Mouse (Mus musculus): ENCODE results near the gene Peak1. TPM values are rescaled to one million over a fixed set of nuclear protein-coding genes. Genes with fewer than 3 reads are reported as not detected.
A peak's percentile ranks its signal among the peaks of the same experiment; 100 is the strongest.

Gene Peak1
- total and polyA plus RNA-seq, 3 experiments = 2.8 to 11.7 TPM; not detected in 1

DNA sequence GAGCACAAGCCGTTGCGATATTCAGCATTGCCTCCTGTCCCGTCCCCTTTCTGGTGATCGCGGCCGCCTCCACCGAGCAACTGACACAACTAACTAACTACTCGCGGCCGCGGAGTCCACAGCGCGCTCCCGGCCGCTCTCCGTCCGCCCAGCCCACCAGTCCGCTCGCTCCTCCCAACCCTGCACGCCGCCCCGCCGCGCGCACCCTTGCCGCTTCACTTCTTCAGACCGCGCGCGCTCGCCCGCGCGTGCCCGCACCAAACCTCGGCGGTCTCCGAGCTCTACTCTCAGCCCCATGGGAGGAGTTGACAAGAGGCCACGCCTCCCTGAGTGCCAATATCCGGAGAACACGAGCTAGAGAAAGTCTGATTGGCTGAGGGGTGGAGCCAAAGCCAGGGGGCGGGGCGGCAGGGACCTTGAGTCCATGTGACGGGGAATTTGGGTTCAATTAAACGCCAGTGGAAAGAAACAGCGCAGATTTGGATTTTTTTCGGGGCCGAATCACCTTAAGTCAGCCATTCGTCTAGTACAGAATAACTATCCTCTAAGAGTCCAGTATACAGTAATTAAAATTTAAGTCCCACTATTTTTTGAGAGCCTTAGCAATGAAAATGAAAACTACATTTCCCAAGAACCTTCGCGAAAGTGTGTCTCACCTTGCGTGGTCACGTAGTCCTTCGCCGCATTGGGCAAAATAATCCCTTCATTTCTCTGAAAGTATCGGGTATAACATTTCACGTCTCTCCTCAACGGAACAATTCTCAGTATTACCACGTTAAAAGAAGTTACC, at the start of gene Peak1, which contains the start of gene Hmg20a (continued):
- TF ChIP-seq ETS1 (IDR thresholded peaks at IDR 0.05; ENCODE audit: low read depth, low read length) (no peak), ELF1 (IDR thresholded peaks at IDR 0.05; ENCODE audit: low read depth, low read length) (0 out of 2 replicates have a peak, but pooled peaks have one; percentile 16), ZKSCAN1 (IDR thresholded peaks at IDR 0.05; ENCODE audit: low read depth, low read length) (no peak), MYB (IDR thresholded peaks at IDR 0.05; ENCODE audit: low read depth, low read length) (no peak)

DNA sequence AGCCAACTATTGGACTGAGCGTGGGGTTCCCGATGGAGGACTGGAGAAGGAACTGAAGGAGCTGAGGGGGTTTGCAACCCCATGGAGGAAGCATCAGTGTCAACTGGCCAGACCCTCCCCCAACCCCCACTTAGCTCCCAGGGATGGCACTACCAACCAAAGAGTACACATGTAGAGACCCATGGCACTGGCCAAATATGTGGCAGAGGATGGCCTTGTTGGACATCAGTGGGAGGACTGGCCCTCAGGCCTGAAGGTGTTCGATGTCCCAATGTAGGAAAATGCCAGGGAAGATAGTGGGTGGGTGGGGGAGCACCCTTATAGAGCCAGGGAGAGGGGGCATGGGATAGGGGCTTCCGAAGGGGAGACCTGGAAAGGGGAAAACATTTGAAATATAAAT, 48.4 kb upstream of the Peak1 start:
- no peaks in the 10 kb centered on the region for H3K27me3 ChIP-seq (ENCODE audit: control insufficient read depth in 1 of 2, insufficient read depth in 2 of 2, low read length in 2 of 2)
- DNase-seq (ENCODE audit: low read depth, low spot score) = no peak
- no peaks in the 10 kb centered on the region for H3K36me3 ChIP-seq (ENCODE audit: control insufficient read depth in 1 of 2, insufficient read depth in 2 of 2, low read length in 2 of 2)

DNA sequence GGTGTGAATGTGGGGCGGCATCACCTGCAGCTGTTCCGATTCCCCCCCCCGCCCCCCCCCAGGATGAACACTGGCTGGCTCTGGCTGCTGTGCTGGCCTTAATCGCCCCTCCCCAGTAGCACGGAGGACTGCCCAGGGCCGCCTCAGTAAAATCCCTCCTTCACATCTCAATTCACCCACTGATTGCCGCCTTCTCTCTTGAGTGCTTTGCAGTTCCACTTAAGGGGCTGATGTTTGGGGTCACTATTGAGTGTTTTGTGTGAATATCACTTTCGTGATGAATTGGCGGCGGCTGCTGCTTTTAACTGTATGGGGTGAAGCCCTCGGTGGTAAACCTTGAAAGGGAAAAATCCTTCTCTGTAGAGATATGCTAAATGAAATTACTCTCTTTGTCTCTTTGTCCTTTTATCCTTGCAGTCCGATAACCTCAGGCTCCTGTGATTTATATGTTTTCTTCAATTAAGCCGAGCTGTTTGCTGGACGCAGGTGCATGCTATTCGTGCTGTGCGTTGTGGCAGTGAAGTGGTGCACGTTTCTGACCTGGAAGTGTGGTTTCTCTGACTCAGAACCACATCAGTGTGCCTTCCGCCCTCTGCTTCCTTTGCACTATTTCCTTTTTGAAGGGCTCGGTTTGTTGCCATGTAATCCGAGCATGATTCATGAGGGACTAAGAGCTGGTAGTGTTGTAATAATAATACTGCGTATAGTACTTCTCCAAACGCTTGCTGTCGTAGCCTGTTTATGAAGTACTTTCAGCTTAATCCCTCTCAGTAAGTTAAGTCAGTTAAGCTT, 47.2 kb upstream of the Peak1 start:
- H3K27me3 ChIP-seq (ENCODE audit: control insufficient read depth in 1 of 2, insufficient read depth in 2 of 2, low read length in 2 of 2) = no peaks in the 10 kb centered on the region
- H3K36me3 ChIP-seq (ENCODE audit: control insufficient read depth in 1 of 2, insufficient read depth in 2 of 2, low read length in 2 of 2) = no peaks in the 10 kb centered on the region
- H3K9me3 ChIP-seq (replicated peaks; ENCODE audit: insufficient read depth, low read length) = no peaks in the 10 kb centered on the region
- no peaks in the 10 kb centered on the region for H3K4me1 ChIP-seq (ENCODE audit: control insufficient read depth in 1 of 2, insufficient read depth in 2 of 2, low read length in 2 of 2)
- H3K4me3 ChIP-seq (ENCODE audit: control insufficient read depth in 1 of 2, insufficient read depth in 1 of 2, low read depth in 2 of 2, low read length in 2 of 2) = no peak overlapping the region
- TF ChIP-seq POLR2A (IDR thresholded peaks at IDR 0.05; ENCODE audit: control insufficient read depth in 1 of 2, insufficient read depth in 1 of 2, low read depth in 1 of 2, low read length in 2 of 2, poor library complexity in 1 of 2) (no peak), ELF1 (IDR thresholded peaks at IDR 0.05; ENCODE audit: low read depth, low read length) (no peak), MAZ (IDR thresholded peaks at IDR 0.05; ENCODE audit: low read depth, low read length) (no peak), MYB (IDR thresholded peaks at IDR 0.05; ENCODE audit: low read depth, low read length) (no peak), TCF12 (IDR thresholded peaks at IDR 0.05; ENCODE audit: low read depth, low read length) (no peak), CHD1 (IDR thresholded peaks at IDR 0.05; ENCODE audit: low read depth, low read length) (no peak), MYC (IDR thresholded peaks at IDR 0.05; ENCODE audit: low read depth, low read length) (no peak), MEF2A (IDR thresholded peaks at IDR 0.05; ENCODE audit: extremely low read depth, insufficient replicate concordance, low read depth, low read length, poor library complexity, severe bottlenecking) (no peak), MAX (IDR thresholded peaks at IDR 0.05; ENCODE audit: low read length) (no peak)
- no peak overlapping the region for H3K9ac ChIP-seq (ENCODE audit: control insufficient read depth, low read depth, low read length, poor library complexity, severe bottlenecking)
- DNase-seq (ENCODE audit: low read depth, low spot score) = peak; percentile 8
- no peak overlapping the region for H3K27ac ChIP-seq (ENCODE audit: control insufficient read depth, low read depth, low read length)
- H3K79me2 ChIP-seq (ENCODE audit: control insufficient read depth, insufficient read depth, low read length, poor library complexity) = no peaks in the 10 kb centered on the region

More for the DNA sequence above, 48.4 kb upstream of the Peak1 start:
- Histone ChIP-seq H3K79me2 (ENCODE audit: control insufficient read depth, insufficient read depth, low read length, poor library complexity) (no peaks in the 10 kb centered on the region), H3K27ac (ENCODE audit: control insufficient read depth, low read depth, low read length) (no peak overlapping the region), H3K4me1 (ENCODE audit: control insufficient read depth in 1 of 2, insufficient read depth in 2 of 2, low read length in 2 of 2) (no peaks in the 10 kb centered on the region), H3K4me3 (ENCODE audit: control insufficient read depth in 1 of 2, insufficient read depth in 1 of 2, low read depth in 2 of 2, low read length in 2 of 2) (no peak overlapping the region), H3K9ac (ENCODE audit: control insufficient read depth, low read depth, low read length, poor library complexity, severe bottlenecking) (no peak overlapping the region), H3K9me3 (replicated peaks; ENCODE audit: insufficient read depth, low read length) (no peaks in the 10 kb centered on the region)
- TF ChIP-seq MYB (IDR thresholded peaks at IDR 0.05; ENCODE audit: low read depth, low read length) (no peak), MAFK (IDR thresholded peaks at IDR 0.05; ENCODE audit: borderline replicate concordance, low read depth, low read length) (no peak)

Measured in MEL (cell line).